Mouse (Mus musculus) liver, adult (tissue): ENCODE measurements around the gene Runx3.

Source experiments
- GATA4 ChIP-seq: IDR thresholded peaks from 2 replicates; pipeline ENCODE4 v1.6.1; 2014; ENCODE audit warnings: mild to moderate bottlenecking, low read length; ENCODE audit not compliant: insufficient replicate concordance

Runx3 gene

DNA sequence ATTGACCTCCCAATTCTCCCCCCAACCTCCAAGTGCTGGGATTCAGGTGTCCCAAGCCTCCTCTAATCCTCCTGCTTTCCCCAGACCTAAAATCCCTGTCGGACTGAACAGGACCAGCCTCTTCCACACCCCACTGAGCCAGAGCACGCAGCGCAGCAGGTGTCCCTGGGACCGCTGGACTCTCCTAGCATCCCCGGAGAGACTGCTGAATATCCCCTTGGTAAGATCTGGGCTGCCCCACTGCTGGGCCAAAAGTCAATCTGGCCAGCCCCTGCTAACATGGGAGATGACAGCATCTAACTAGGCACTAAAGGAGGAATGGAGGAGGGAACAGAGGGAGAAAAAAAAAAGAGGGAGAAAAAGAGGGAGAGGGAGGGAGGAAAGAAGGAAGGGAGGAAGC lies 84.8 kb downstream of the Runx3 start:
- no peak for TF ChIP-seq GATA4

DNA sequence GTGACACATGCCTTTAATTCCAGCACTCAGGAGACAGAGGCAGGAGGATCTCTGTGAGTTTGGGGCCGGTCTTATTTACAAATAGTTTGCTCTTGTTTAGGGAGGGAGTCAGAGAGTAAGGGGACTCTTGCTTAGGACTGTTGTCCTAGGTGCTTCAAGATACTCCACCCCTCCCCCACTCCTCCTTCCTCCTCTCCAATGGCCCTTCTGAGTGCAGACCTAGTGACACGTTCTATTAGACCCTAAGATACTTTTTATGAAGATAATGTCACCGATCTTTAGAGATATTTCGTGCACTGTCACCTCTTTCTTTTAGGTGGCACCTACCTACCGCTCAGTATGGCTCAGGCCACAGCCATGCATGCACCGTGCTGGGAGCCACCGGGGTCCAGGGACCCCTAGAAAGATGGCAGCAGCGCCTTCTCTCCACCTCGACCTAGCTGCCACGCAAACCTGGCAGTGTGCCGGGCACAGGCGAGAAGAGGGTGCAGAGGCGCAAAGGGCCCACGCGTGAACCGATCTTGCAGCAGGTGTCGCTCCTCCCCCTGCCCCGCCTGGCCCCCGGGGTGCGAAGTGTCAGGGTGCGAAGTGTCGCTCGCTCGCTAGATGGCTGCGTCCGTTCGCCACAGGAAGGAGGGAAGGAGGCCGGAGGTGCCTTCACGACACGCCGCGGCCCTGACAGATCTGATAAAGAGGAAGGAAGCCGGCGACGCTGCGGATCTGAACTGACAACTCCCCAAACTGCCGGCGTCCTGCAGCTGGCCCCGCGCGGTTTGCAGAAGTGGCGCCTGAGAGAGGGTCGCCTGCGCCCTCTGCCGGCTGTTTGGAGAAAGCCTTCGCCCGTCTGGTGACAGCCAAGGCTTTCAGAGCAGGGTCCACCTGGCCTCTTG lies 85.5 kb downstream of the Runx3 start:
- peak; percentile 90; the same call in 1 of the 2 replicates for TF ChIP-seq GATA4

DNA sequence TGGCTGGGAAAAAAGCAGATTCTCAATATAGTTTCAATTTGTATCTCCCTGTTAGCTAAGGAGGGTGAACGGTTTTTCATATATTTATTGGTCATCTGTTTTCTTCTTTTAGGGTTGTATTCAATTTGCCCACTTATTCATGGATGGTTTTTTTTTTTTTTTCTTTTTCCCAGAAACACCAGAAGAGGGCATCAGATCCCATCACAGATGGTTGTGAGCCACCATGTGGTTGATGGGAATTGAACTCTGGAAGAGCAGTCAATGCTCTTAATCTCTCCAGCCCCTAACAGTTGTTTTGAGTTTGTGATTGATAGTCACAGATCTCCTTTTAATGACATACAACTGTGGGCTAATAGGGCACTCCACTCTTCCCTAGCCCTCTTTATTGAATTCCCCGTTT lies 89.4 kb downstream of the Runx3 start:
- no peak for TF ChIP-seq GATA4

DNA sequence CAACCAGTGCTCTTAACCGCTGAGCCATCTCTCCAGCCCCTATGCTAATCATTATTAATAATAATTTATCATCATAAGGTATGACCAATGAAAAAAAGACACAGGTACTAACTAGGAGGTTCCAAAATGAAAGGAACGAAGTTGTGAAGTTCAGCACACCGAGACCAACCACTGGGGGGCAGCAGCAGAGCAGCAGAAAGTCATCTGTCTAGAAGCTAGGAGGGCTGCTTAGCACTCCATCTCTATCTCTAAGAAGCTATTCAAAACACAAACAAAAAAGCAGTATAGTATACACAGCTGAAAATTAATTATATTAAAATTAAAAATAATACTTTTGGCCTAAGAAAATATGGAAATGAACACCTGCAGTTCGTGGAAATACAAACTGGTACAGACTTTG lies 99.2 kb downstream of the Runx3 start:
- TF ChIP-seq GATA4 = no peak

DNA sequence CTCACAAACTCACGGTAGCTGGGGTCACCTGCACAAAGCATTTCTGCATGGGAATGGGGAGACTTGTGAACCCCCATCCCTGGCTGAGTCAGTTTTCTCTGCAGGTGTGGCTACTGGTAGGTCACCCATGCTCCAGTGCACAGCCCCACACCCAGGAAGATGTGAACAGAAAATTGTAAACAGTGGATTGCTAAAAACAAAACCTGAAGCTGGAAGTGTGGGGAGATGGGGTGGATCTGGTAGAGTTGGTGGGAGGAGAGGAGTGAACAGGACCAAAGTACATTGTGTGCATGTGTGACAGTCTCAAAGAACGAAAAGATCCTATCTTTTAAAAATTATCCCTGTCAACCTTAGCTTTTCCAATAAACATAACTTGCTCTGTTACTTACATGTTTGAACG lies 100.2 kb downstream of the Runx3 start:
- TF ChIP-seq GATA4 = no peak

DNA sequence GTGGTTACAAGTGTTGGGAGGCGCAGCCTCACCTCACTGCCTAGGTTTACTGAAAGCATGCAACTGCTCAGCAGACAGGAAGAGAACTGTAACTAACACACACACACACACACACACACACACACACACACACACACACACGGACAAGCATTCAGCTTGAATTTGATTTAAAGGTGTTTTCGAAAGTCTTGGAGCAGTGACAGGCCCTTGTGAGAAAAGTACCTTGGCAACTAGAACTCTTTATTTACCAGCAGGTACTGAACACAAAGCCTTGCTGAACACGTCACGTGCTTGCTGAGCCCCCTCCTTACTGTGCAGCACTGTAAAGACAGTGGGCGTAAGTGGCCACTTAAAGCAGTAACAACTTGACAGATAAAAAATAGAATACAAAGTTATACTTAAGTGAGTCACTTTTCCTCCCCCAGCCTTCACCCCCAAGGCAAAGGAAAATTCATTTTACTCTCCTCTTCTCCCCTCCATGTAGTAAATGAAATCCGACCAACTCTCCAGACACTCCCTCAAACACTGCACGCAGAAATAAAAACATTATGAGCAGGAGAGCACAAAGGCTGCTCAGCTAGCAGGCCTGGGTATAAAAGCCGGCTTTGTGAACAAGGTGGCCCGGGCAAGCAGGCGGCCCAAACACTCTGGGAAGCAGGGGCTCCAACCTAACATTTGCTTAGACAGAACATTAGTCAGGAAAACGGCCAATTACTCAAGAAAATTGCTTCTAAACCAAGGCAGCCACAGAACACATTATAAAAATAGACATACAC lies 101.4 kb downstream of the Runx3 start:
- TF ChIP-seq GATA4 = no peak

DNA sequence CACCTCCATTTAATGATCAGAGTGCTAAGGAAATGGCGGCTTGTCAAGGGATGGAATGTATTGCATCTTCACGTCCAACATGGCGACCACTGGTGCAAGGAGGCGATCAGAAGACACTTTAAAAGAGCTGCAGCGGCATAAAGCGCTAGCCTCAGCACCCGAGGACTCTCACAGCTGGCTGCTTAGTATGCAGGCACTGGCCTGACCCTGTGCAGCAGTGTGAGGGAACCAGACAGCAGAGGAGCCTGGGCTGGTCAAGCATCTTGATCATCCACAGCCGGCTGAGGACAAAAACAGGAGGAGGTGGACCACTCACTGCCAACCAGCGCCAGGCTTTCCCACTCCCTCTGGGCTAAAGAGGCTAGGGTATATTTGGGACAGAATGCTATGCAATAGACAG lies 103.4 kb downstream of the Runx3 start:
- TF ChIP-seq GATA4 = no peak

DNA sequence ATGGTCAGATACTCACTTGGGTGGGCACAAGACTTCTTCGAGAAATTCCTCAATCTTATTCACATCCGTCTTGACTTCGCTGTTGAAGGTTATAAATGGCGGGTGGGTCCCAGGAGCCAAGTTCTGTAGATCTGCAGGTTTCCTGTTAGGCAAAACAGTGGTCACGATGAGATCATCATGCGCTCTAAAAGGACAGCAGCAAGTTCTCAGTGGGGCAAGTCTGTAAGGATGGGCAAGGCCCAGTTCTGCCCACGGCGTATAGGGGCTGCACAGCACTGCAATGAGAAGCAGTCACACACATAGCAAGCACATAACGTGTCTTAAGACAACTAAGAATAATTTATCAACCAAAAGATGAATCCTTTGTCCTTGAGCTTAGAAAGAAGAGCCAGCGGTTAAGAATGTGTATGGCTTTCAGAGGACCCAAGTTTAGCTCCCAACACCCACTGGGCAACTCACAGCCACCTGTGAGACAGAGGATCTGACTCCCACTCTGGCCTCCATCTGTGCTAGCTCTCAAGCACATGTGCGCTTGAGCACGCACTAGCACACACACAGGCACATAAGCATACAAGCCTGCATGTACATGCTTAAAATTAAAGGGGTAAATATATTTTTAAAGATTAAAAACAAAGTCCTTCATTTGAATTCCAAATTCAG lies 105.7 kb downstream of the Runx3 start:
- no peak for TF ChIP-seq GATA4
